9 mouse cellular contexts compared by ENCODE assay signal in the genomic region with DNA sequence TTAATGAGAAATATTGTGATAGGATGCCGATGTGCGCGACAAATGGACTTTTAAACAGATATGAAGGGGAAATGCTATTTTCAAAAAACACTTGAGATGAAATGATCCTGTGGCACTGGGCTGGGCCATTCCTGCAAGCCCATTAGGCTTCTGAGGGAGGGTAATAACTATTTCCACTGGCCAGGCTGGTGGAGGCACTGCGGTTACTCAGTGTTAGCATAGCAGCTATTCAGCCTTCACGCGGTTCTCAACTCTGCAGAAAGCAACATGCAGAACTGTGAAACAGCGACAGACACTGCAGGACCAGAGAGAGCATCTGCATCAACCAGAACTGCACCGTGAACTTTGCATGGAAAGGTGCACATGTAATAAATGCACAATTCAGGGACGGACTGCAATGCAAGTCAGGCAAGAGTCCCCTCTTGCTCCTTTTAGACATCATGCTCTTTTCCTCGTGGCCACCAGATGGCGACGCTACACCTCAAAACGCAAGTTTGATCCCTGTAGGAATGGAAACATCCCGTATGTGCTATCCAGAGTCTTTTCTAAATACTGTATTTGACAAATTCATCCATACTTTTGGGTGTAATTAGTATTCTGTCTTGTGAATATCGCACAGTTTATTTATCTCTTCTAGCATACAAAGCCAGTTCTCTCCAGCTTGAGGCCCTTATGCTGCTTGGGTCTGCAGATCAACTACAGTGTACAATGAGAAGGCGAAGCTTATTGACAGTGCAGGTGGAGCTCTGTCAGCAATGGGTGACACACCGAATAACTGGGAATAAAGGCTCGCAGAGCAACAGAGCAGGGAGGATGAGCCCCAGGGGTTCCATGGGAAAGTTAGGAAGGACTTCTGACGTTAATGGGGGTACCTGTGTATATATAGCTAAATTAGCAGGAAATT.
DNase-seq lines count a peak whose midpoint lies in the region; ATAC-seq and TF ChIP-seq lines count a peak whose summit lies in the region.
"Had no signal": no experiment of that assay in that cellular context is flagged by ENCODE, and none has a peak within 500 bp of the region (broad histone marks: within the 10 kb centered on the region; RNA-seq: fewer than 3 reads in every experiment).

No protein-coding gene starts in this region.

- no peak for ATAC-seq in activated CD4-positive, CD25-positive, alpha-beta regulatory T cell, adult 4 months

- intact Hi-C loops in heart, postnatal 36 days (cut with DNase I), result loop anchor here (5.0 kb wide), 1 partner anchor 147 kb away; no protein-coding TSS in a partner anchor

- H3K4me3 ChIP-seq in cortical plate, adult 2 months (ENCODE audit: insufficient read depth, low read length), result no peak overlapping the region
- H3K4me3 ChIP-seq: heart, embryonic 15.5 days had no signal

- no peak for TF ChIP-seq POLR2A in cortical plate, adult 2 months (IDR thresholded peaks at IDR 0.05; ENCODE audit: extremely low read depth, insufficient read depth, low read length)

- DNase-seq in B cell, adult 2 months, result peak; percentile 11 to 14
- DNase-seq in MN1 (ENCODE audit: low spot score), result peak; percentile 53
- DNase-seq in heart, postnatal 36 days, result peak; percentile 34 to 60
- DNase-seq in large intestine, adult 2 months (ENCODE audit: low read depth, low spot score), result peak; percentile 29
- peak; percentile 71 for DNase-seq in lung, postnatal 10 days
- peak; percentile 71 for DNase-seq in right cerebral cortex, adult 18-20 months

- 39% methylated on average over 19 of the region's 19 CpGs for WGBS in large intestine, adult 2 months

- peaks cover 3% of the 10 kb centered on the region; the same call in 1 of the 2 replicates for H3K4me1 ChIP-seq in cortical plate, adult 2 months (ENCODE audit: control insufficient read depth, insufficient read depth, low read length)
- H3K4me1 ChIP-seq: heart, embryonic 15.5 days had no signal

- peak; percentile 93 for TF ChIP-seq CTCF in cortical plate, adult 2 months (IDR thresholded peaks at IDR 0.05; ENCODE audit: extremely low read depth, insufficient read depth, low read length)

- H3K27ac ChIP-seq in cortical plate, adult 2 months (ENCODE audit: insufficient read depth, low read length), result no peak overlapping the region
- H3K27ac ChIP-seq: heart, embryonic 15.5 days had no signal

Comparison
In these comparisons a context has a peak if more than half of its experiments do, and no peak if none do; other contexts are left out.
1. DNase-seq: peak in every context shown above with its lines; median percentile 71 in lung, postnatal 10 days; 71 in right cerebral cortex, adult 18-20 months; 53 in MN1; 47 in heart, postnatal 36 days; 29 in large intestine, adult 2 months; 12 in B cell, adult 2 months.